Mouse (Mus musculus) right cerebral cortex, adult 18-20 months (tissue): ENCODE measurements around the gene Pon1.
"Not testable (repeated sequence)": the region's sequence is repeated elsewhere in the genome, so short reads cannot be mapped to it uniquely, and the experiment has no call there.

Source experiments
- DNase-seq: peaks from one replicate; pipeline ENCODE4 v3.0.0; 2022; ENCODE audit warnings: mixed read lengths

Pon1 gene

GRCm38 (mm10) chr6:5193693-5194092, at the start of gene Pon1:
TSS of gene Pon1 (minus strand) at chr6:5193946.
- DNase-seq = no peak

- DNase-seq = no peak
Measured at GRCm38 (mm10) chr6:5238799-5239198, 45.1 kb upstream of the Pon1 start.

- DNase-seq = no peak
Measured at GRCm38 (mm10) chr6:5237510-5237909, 43.8 kb upstream of the Pon1 start.

DNA sequence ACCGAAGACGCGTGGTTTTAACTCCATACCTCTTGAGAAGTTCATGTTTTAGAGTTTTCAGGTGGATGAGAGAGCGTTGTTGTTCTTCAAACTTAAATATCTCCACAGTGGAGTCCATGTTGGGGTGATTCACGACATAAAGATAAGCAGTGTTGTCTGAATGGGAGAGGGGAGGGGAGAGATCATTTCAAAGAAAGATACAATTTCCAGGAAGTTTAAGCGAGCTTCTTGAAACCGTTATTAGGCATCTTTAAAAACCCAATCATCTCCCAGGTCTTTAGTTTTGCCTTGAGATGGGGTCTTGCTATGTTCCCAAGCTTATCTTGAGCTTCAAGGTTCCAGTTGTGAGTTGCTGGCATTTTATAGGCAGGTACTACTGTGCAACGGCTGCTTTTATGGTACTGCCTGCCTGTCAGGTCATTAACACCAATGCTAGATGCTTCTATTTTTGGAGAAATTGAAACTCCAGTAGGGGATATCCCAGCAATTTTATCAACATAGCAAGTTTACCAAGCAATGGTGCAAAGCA, 43.2 kb upstream of the Pon1 start:
- no peak for DNase-seq

GRCm38 (mm10) chr6:5234563-5234962, 40.8 kb upstream of the Pon1 start:
- no peak for DNase-seq

GRCm38 (mm10) chr6:5233812-5234211, 40.1 kb upstream of the Pon1 start:
- DNase-seq = no peak

DNA sequence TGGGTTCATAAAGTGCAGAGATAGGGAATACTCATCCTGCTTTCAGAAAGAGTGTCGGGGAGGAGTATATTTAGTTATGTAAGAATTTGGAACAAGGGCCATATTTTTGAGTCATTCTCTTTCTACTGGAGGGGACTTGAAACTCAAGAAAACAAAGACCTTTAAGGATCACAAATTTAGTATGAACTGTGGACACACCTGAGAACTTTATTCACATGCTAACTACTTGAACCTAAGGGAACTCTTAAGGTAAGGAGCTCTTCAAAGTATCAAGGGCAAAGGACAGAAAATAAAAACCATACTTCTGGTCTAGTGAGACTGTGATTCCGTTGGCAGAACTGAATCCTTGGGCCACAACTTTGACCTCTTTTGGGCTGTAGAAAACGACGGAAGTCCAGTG, 38.3 kb upstream of the Pon1 start:
- DNase-seq = no peak

DNA sequence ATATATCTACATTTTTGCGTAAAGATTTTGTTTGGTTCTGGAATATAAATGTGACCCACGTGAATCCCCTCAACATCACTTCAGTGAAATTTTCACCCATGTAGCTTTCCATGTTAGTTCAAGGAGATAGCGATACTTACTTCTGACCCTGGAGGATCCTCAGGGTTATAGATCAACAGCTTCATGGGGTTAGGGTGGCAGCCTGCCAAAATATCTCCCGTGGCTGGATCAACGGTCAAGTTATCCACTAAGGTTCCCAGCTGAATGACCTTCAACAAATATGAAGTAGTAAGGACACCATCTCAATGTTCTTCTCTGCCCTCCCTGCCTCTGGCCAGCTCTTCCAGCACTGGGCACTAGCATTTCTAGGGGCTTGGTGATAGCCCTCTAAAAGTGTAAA, 36.5 kb upstream of the Pon1 start:
- no peak for DNase-seq

DNA sequence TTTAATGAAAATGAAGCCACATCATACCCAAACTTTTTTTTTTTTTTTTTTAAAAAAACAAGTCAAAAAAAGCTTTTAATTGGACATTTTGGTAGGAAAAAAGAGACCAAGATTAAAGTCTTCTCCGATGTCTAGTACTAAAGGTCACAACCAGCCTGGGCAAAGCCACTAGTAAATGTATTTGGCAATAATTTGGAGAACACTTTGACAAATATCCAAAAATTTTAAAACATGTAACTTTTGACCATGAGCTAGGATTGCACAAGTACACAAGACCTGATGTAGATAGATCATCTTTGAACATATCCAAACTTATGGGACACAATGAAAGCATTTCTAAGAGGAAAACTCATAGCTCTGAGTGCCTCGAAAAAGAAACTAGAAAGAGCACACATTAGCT, 29.8 kb upstream of the Pon1 start:
- DNase-seq = not testable (repeated sequence)

DNA sequence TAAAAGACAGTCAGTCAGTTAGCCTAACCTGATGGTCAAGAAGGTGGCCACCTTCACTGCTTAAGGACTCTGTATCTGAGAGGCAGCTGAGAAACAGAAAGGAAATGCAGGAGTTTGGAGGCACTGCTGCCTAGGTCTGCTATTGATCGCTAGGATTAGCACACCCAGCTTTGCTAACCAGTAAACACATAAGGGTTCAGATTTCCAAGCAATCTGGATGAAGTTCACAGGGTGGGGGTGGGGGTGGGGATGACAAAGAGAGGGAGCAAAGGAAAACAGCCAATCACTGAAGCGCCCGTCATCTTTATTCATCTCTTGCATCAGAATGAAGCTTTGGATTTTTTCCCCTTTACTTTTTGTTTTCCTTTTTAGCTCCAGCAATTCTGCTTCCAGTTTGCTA, 28.3 kb upstream of the Pon1 start:
- DNase-seq = no peak

- no peak for DNase-seq
Measured at GRCm38 (mm10) chr6:5218190-5218589, 24.4 kb upstream of the Pon1 start.

DNA sequence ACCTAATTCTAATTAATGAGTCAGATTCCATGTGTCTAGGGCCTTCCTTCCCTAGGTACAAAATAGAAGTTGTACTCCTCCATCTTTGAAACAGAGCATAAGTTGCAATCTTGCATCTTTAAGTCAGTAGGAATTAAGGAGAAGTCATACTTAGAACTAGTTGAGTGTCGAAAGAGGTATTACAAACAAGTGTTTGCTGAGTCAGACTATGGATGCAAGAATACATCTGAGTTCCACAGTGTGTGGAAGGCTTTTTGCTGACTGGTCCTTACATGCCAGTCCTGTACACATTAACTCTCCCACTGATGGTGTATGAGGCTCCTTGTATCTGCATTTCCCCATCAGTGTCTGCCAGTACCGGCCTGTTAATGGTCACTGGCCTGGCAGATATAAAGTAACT, 14.1 kb upstream of the Pon1 start:
- no peak for DNase-seq

GRCm38 (mm10) chr6:5199916-5200315, 6.2 kb upstream of the Pon1 start:
- no peak for DNase-seq

DNA sequence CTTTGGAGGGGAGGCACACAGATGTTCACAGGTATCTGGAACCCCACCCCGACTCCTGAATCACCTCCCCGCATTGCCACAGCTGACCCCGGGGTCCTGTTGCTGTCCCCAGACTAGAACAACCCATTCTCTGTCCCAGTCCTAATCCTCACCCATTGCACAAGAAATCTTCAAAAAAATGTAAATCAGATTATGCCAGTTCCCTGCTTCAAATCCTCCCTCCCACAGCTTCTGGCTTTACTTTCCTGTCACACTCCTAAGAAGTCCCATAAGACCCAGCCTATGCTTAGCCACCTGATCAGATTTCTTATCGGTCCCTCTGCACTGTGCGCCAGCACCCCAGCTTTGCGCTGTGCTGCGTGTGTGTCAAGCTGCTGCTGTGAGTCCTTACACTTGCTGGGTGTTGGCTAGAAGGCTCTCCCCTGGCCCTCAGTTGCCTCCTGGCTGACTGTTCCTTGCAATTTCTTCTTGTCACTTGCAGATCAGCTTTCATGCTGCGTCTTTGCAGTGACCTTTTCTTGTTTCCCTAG, 5.7 kb upstream of the Pon1 start:
- DNase-seq = no peak

DNA sequence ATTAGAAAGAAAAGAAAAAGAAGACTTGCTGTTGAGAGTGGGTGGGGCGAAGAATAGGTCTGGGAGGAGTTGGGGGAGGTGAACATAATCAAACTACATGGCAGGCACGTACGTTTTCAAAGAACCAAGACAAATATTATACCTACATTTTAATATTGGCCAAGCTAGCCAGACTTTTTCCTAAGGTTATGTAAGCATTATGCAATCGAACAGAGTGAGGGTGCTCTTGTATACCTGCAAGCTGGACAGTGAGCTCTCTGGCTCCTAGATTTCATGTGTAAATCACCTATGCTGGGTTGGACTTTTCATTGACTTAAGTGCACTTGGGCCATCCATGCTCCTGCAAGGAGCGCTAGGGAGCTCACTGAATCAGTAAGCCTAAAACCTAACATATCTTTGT, 4.8 kb upstream of the Pon1 start:
- no peak for DNase-seq

- no peak for DNase-seq
Measured at GRCm38 (mm10) chr6:5190761-5191160, 3.0 kb downstream of the Pon1 start.

- no peak for DNase-seq
Measured at GRCm38 (mm10) chr6:5189507-5189906, 4.2 kb downstream of the Pon1 start.

DNA sequence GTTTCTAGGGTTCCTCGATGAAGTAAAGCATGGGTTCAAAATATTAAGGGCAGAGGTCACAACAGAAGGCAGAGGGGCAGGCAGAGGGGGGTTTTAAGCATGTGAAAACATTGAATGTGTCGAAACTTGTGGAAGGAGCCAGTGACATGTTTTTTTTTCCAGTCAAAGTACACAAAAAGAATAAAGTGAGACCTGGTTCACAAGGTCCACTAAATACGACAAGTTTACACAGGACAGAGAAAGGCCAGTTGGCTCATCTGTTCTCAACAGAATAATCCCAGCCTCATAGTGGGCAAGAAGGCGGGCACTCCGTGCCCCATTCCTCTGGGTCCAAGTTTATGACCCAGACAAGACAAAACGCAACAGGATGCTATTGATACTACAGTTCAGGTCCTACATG, 4.8 kb downstream of the Pon1 start:
- DNase-seq = no peak

GRCm38 (mm10) chr6:5188036-5188435, 5.7 kb downstream of the Pon1 start:
- no peak for DNase-seq

- no peak for DNase-seq
Measured at GRCm38 (mm10) chr6:5187586-5187985, 6.2 kb downstream of the Pon1 start.

DNA sequence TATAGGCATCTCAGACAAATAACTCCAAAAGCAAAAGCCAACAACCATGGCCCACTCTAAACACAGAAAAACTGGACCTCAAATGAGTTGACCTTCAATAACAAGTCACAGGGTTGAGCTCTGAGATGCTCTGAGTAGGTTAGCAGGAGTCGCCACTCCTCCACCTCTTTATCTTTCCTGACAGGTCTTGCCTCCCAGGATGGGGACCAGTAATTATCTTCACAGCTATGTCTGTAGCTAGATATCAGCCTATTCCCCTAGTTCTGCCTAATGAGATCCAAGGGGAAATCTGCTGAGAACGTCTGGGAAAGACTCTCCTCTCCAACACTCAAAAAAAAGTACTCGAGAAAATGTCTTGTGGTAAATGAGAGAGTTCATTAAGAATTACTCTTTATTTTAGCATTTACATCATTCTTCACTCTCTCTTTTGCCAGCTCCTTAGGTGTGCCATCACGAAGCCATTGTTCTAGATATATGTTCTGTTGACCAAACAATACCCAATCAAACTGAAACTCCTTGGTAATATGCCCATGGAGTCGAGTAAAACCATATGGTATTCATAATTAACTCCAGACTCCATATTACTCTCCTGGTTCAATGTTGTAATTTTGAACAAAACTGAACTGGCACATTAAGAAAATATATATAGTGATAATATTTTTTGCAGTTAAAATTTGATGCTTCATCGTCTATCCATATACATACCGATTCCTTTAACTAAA, 7.4 kb downstream of the Pon1 start:
- no peak for DNase-seq

GRCm38 (mm10) chr6:5180645-5181044, 13.1 kb downstream of the Pon1 start:
- DNase-seq = no peak

DNA sequence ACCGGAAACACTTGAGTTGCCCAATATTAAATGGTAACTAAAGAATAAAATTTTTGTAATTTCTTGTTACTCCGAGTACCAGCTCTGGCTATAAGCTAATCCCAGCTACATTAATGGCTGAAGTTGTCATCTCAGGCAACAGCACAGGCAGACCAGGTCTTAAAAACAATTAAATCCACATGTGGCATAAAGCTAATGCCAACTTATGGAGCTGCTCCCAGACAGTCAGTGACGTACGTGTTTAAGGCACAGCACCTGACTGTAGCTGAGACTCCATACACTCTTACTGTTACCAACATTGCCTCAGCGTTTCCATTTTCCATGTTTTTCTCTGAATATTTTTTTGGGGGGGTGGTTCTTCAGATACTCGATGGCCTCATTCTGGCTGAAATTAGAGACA, 14.6 kb downstream of the Pon1 start:
- DNase-seq = no peak

DNA sequence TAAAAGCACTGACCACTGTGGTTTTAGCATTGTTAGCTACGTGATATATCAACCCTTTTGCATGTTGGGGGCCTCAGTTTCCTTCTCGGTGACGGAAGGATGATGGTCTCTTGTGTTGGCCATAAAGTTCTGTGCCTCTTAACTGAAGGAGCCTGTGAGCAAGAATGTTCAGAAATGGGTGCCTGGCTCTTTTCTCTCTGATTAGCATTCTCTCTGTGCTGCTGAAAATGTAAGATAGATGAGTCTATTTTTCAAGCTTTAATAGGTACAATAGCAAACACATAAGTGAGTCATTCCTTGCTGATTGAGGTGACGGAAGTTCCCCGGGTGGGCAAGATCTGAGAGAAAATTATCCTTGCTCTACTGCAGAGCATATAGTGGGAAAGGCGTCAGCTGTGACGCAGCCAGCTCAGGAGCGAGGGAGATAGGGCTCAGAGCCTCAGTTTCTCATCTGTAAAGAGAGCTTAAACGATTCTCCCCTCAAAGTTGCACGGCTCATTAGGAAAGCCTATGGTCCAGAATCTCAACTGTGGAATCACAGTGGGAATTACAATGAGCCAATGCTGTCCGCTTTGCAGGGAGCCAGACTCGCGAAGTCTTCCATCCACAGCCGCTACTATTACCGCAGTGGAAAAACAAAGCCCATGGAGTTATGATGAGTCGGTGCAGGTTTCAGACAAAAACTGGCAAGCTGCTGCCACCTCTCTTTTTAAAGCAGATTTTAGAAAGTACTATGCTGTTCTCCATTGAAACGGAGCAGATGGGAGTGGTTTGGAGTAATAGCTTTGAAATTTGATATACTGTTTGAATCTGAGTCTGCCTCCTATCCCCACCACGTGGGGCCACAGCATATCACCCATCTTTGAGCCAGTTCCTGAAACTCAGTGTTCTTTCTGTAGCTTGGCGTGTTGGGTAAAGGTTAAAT, 15.5 kb downstream of the Pon1 start:
- no peak for DNase-seq
